Mouse (Mus musculus) CH12.LX (cell line): Measurements from ENCODE around the gene Dapk1. TPM values are rescaled to one million over a fixed set of nuclear protein-coding genes. Genes with fewer than 3 reads are reported as not detected.

Experiments
- DNase-seq: peaks from one replicate; pipeline ENCODE4 v3.0.0-alpha.2; 2013; ENCODE audit errors: extremely low read depth
- H3K27ac ChIP-seq: 2 replicates; pipeline ENCODE4 v1.5.1; 2012; ENCODE audit warnings: low read depth, mild to moderate bottlenecking, control low read depth, moderate library complexity; ENCODE audit not compliant: insufficient read depth
- H3K27me3 ChIP-seq: replicated peaks from 2 replicates; pipeline ENCODE3; 2012; ENCODE audit warnings: inconsistent platforms
- H3K36me3 ChIP-seq, 2 experiments: replicated peaks in 1 of 2; 2 replicates each; pipeline versions ENCODE3 to v1.6.1; 2012; ENCODE audit warnings: inconsistent platforms in 1 of 2, low read length in 1 of 2, mild to moderate bottlenecking in 1 of 2, mixed read lengths in 1 of 2, moderate library complexity in 1 of 2; ENCODE audit not compliant: control insufficient read depth in 1 of 2, insufficient read depth in 1 of 2
- H3K4me1 ChIP-seq, 2 experiments: 2 replicates each; pipeline ENCODE4 v1.6.1; 2012; ENCODE audit warnings: inconsistent platforms in 1 of 2, moderate library complexity in 1 of 2; ENCODE audit not compliant: insufficient read depth in 2 of 2, control insufficient read depth in 1 of 2
- H3K4me2 ChIP-seq: 2 replicates; pipeline ENCODE4 v1.6.1; 2012; ENCODE audit warnings: low read depth, mild to moderate bottlenecking, control low read depth; ENCODE audit not compliant: poor library complexity, insufficient read depth, severe bottlenecking
- H3K4me3 ChIP-seq, 3 experiments: fragments of 150-350 bp in 1 of 3; sonication (generic) in 1 of 3; replicated peaks in 1 of 3; 2 replicates each; pipeline versions ENCODE3 to v1.5.1; 2011 to 2012; ENCODE audit warnings: low read depth in 2 of 3, low read length in 2 of 3, mild to moderate bottlenecking in 2 of 3, moderate library complexity in 2 of 3, control low read depth in 1 of 3, improper control_type of control experiment in 1 of 3, inconsistent platforms in 1 of 3, mixed read lengths in 1 of 3; ENCODE audit not compliant: poor library complexity in 1 of 3
- H3K79me2 ChIP-seq: replicated peaks from 2 replicates; pipeline ENCODE4 v1.6.1; 2012; ENCODE audit warnings: mild to moderate bottlenecking, moderate library complexity; ENCODE audit not compliant: control insufficient read depth, poor library complexity, insufficient read depth, severe bottlenecking; ENCODE audit errors: extremely low read depth
- H3K9ac ChIP-seq: 2 replicates; pipeline ENCODE4 v1.6.1; 2012; ENCODE audit warnings: low read depth, mild to moderate bottlenecking, control low read depth, moderate library complexity; ENCODE audit not compliant: insufficient read depth
- H3K9me3 ChIP-seq: replicated peaks from 2 replicates; pipeline ENCODE3; 2012; ENCODE audit warnings: low read length, inconsistent platforms, mixed read lengths
- BHLHE40 ChIP-seq: IDR thresholded peaks from 2 replicates; pipeline ENCODE4 v1.6.1; 2011; ENCODE audit warnings: mild to moderate bottlenecking, low read depth, low read length, improper control_type of control experiment
- CHD1 ChIP-seq: IDR thresholded peaks from 2 replicates; pipeline ENCODE4 v1.6.1; 2012; ENCODE audit warnings: low read depth, low read length, improper control_type of control experiment, inconsistent platforms
- CTCF ChIP-seq, 2 experiments: IDR thresholded peaks in 1 of 2; conservative IDR thresholded peaks in 1 of 2; 2 replicates each; pipeline ENCODE4 v1.5.1; 2011 to 2012; ENCODE audit warnings: low read depth in 2 of 2, low read length in 2 of 2, improper control_type of control experiment in 1 of 2, inconsistent platforms in 1 of 2, mild to moderate bottlenecking in 1 of 2, moderate library complexity in 1 of 2
- E2F4 ChIP-seq: IDR thresholded peaks from 2 replicates; pipeline ENCODE4 v1.6.1; 2011; ENCODE audit warnings: low read depth, low read length, improper control_type of control experiment; ENCODE audit not compliant: insufficient replicate concordance
- HCFC1 ChIP-seq: IDR thresholded peaks from 2 replicates; pipeline ENCODE4 v1.6.1; 2012; ENCODE audit warnings: low read depth, mild to moderate bottlenecking, inconsistent platforms, low read length, improper control_type of control experiment
- JUN ChIP-seq: IDR thresholded peaks from 2 replicates; pipeline ENCODE4 v1.6.1; 2011; ENCODE audit warnings: low read depth, mild to moderate bottlenecking, low read length, improper control_type of control experiment, moderate library complexity; ENCODE audit not compliant: insufficient read depth
- KAT2A ChIP-seq: IDR thresholded peaks from 2 replicates; pipeline ENCODE4 v1.6.1; 2012; ENCODE audit warnings: low read length, improper control_type of control experiment, inconsistent platforms; ENCODE audit not compliant: insufficient replicate concordance
- MAX ChIP-seq: IDR thresholded peaks from 2 replicates; pipeline ENCODE4 v1.6.1; 2011; ENCODE audit warnings: low read length, improper control_type of control experiment
- MAZ ChIP-seq: IDR thresholded peaks from 2 replicates; pipeline ENCODE4 v1.6.1; 2012; ENCODE audit warnings: low read depth, mild to moderate bottlenecking, inconsistent platforms, low read length, improper control_type of control experiment, moderate library complexity
- MYC ChIP-seq: IDR thresholded peaks from 2 replicates; pipeline ENCODE4 v1.6.1; 2011; ENCODE audit warnings: low read depth, mild to moderate bottlenecking, improper control_type of control experiment, low read length
- NELFE ChIP-seq: IDR thresholded peaks from 2 replicates; pipeline ENCODE4 v1.6.1; 2011; ENCODE audit warnings: low read depth, low read length, improper control_type of control experiment
- NRF1 ChIP-seq: IDR thresholded peaks from 2 replicates; pipeline ENCODE4 v1.6.1; 2014; ENCODE audit warnings: low read depth, mild to moderate bottlenecking, inconsistent platforms, low read length, improper control_type of control experiment, moderate library complexity
- PAX5 ChIP-seq: IDR thresholded peaks from 2 replicates; pipeline ENCODE4 v1.6.1; 2012; ENCODE audit warnings: low read length, inconsistent platforms, mixed read lengths
- POLR2A ChIP-seq: IDR thresholded peaks from 2 replicates; pipeline ENCODE4 v1.6.1; 2011; ENCODE audit warnings: low read depth, mild to moderate bottlenecking, improper control_type of control experiment, low read length
- RAD21 ChIP-seq: IDR thresholded peaks from 2 replicates; pipeline ENCODE4 v1.6.1; 2011; ENCODE audit warnings: low read depth, mild to moderate bottlenecking, low read length, improper control_type of control experiment, moderate library complexity
- SIN3A ChIP-seq: IDR thresholded peaks from 2 replicates; pipeline ENCODE4 v1.6.1; 2012; ENCODE audit warnings: low read length, improper control_type of control experiment, inconsistent platforms
- SMC3 ChIP-seq: IDR thresholded peaks from 2 replicates; pipeline ENCODE4 v1.6.1; 2011; ENCODE audit warnings: low read depth, low read length, improper control_type of control experiment
- TBP ChIP-seq: conservative IDR thresholded peaks from 2 replicates; pipeline ENCODE4 v1.6.1; 2011; ENCODE audit warnings: low read depth, low read length, improper control_type of control experiment
- TCF12 ChIP-seq: IDR thresholded peaks from 2 replicates; pipeline ENCODE4 v1.6.1; 2014; ENCODE audit warnings: low read depth, mild to moderate bottlenecking, inconsistent platforms, low read length, improper control_type of control experiment
- UBTF ChIP-seq: IDR thresholded peaks from 2 replicates; pipeline ENCODE4 v1.6.1; 2012; ENCODE audit warnings: low read depth, mild to moderate bottlenecking, inconsistent platforms, low read length, improper control_type of control experiment, moderate library complexity
- USF1 ChIP-seq: IDR thresholded peaks from 2 replicates; pipeline ENCODE4 v1.6.1; 2014; ENCODE audit warnings: low read depth, mild to moderate bottlenecking, inconsistent platforms, low read length, improper control_type of control experiment
- USF2 ChIP-seq: conservative IDR thresholded peaks from 2 replicates; pipeline ENCODE4 v1.6.1; 2011; ENCODE audit warnings: low read depth, low read length, improper control_type of control experiment
- ZC3H11A ChIP-seq: IDR thresholded peaks from 2 replicates; pipeline ENCODE4 v1.6.1; 2012; ENCODE audit warnings: low read depth, mild to moderate bottlenecking, inconsistent platforms, low read length, improper control_type of control experiment
- ZKSCAN1 ChIP-seq: IDR thresholded peaks from 2 replicates; pipeline ENCODE4 v1.6.1; 2012; ENCODE audit warnings: low read depth, inconsistent platforms, low read length, improper control_type of control experiment, borderline replicate concordance
- ZMIZ1 ChIP-seq: IDR thresholded peaks from 2 replicates; pipeline ENCODE4 v1.6.1; 2012; ENCODE audit warnings: low read depth, mild to moderate bottlenecking, inconsistent platforms, low read length, improper control_type of control experiment
- ZNF384 ChIP-seq: IDR thresholded peaks from 2 replicates; pipeline ENCODE4 v1.6.1; 2012; ENCODE audit warnings: low read depth, low read length, improper control_type of control experiment, inconsistent platforms
- dilution Hi-C: fragments of 300-500 bp; cut with MboI; formaldehyde crosslinking; loops from 2 replicates; pipeline ENCODE4 v1.14.3; 2020; ENCODE audit warnings: low sequenced_read_pairs; ENCODE audit not compliant: extremely low pct_unique_long_range_greater_than_20kb, extremely low pct_ligation_motif_present
- in situ Hi-C: fragments of 300-500 bp; cut with MboI; formaldehyde crosslinking; loops from 3 replicates; pipeline ENCODE4 v1.14.3; 2019; ENCODE audit warnings: low sequenced_read_pairs, low pct_ligation_motif_present, low pct_unique_long_range_greater_than_20kb, mixed read lengths
- polyA plus RNA-seq: library from polyadenylated mRNA; unstranded; fragments of >175 nt; gene quantifications from 2 replicates; pipeline ENCODE4 v1.2.1, GENCODE M21; 2012; ENCODE audit warnings: low read depth; ENCODE audit not compliant: insufficient read length
- total RNA-seq, 2 experiments: library from RNA; depleted of rRNA; stranded (reverse); fragments of 300-350 nt in 1 of 2; fragments of >200 nt in 1 of 2; gene quantifications; 2 replicates each; pipeline ENCODE4 v1.2.3; 2012 to 2014

The Dapk1 gene
- total and polyA plus RNA-seq, 3 experiments = not detected

- no peak overlapping the region for H3K27ac ChIP-seq
- no peak for DNase-seq
- H3K36me3 ChIP-seq = no peaks in the 10 kb centered on the region
- TF ChIP-seq UBTF (no peak), JUN (no peak), ZNF384 (no peak), TCF12 (no peak), HCFC1 (no peak), TBP (no peak), BHLHE40 (no peak), USF1 (no peak), SIN3A (no peak), PAX5 (no peak), MYC (no peak), KAT2A (no peak), NRF1 (no peak), ZMIZ1 (no peak), E2F4 (no peak), MAX (no peak), NELFE (no peak)
- H3K9me3 ChIP-seq = peaks cover 97% of the 10 kb centered on the region
- H3K4me2 ChIP-seq = no peak overlapping the region
- in situ Hi-C loops = no loop called here
- no peaks in the 10 kb centered on the region for H3K4me1 ChIP-seq
- no peaks in the 10 kb centered on the region for H3K79me2 ChIP-seq
- dilution Hi-C loops = no loop called here
- no peaks in the 10 kb centered on the region for H3K27me3 ChIP-seq
- no peak overlapping the region for H3K4me3 ChIP-seq
- H3K9ac ChIP-seq = no peak overlapping the region
Observed at GRCm38 (mm10) chr13:60748556-60748955, 146.8 kb downstream of the Dapk1 start.

DNA sequence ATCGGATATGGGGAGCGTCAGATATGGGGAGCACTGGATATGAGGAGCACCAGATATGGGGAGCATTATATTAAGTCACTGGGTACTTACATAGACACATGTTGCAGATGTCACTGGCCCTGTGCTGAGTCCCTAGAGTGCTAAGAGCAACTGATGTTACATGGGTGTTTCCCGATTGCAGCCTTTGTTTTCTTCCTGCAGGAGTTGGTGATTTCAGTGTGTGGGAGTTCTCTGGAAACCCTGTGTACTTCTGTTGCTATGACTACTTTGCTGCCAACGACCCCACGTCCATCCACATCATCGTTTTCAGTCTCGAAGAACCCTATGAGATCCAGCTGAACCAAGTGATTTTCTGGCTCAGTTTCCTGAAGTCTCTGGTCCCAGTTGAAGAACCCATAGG, 149.2 kb downstream of the Dapk1 start:
- no peaks in the 10 kb centered on the region for H3K27me3 ChIP-seq
- H3K36me3 ChIP-seq = no peaks in the 10 kb centered on the region
- DNase-seq = no peak
- no peaks in the 10 kb centered on the region for H3K79me2 ChIP-seq
- dilution Hi-C loops = no loop called here
- no peak overlapping the region for H3K4me2 ChIP-seq
- H3K27ac ChIP-seq = no peak overlapping the region
- in situ Hi-C loops = no loop called here
- TF ChIP-seq UBTF (no peak), JUN (no peak), ZC3H11A (no peak), MYC (no peak), NRF1 (no peak), CHD1 (no peak), USF2 (no peak), BHLHE40 (no peak), MAZ (no peak), CTCF (conservative IDR thresholded peaks at IDR 0.05 in 1 of 2, IDR thresholded peaks at IDR 0.05 in 1 of 2; ENCODE audit: low read depth in 2 of 2, low read length in 2 of 2) (no peak), ZKSCAN1 (no peak), SMC3 (no peak), RAD21 (no peak), TCF12 (no peak), ZNF384 (no peak), ZMIZ1 (no peak), PAX5 (no peak), POLR2A (no peak), HCFC1 (no peak)
- H3K9ac ChIP-seq = no peak overlapping the region
- peaks cover 89% of the 10 kb centered on the region for H3K9me3 ChIP-seq
- no peaks in the 10 kb centered on the region for H3K4me1 ChIP-seq
- H3K4me3 ChIP-seq = no peak overlapping the region
